Mouse (Mus musculus) MEL (cell line): ENCODE results near the gene Col11a2.
A peak's percentile ranks its signal among the peaks of the same experiment; 100 is the strongest.

Source experiments
- BHLHE40 ChIP-seq: IDR thresholded peaks from 2 replicates; pipeline ENCODE4 v1.6.1; 2012; ENCODE audit warnings: low read depth, mild to moderate bottlenecking, inconsistent platforms, low read length, improper control_type of control experiment, borderline replicate concordance
- CTCF ChIP-seq, 3 experiments: IDR thresholded peaks in 2 of 3; conservative IDR thresholded peaks in 1 of 3; 2 replicates each; pipeline ENCODE4 v1.5.1; 2011 to 2012; ENCODE audit warnings: low read length in 3 of 3, low read depth in 2 of 3, mild to moderate bottlenecking in 2 of 3, improper control_type of control experiment in 1 of 3, inconsistent platforms in 1 of 3, mixed read lengths in 1 of 3, moderate library complexity in 1 of 3; ENCODE audit not compliant: control insufficient read depth in 1 of 3, insufficient read depth in 1 of 3, poor library complexity in 1 of 3, severe bottlenecking in 1 of 3
- E2F4 ChIP-seq: IDR thresholded peaks from 2 replicates; pipeline ENCODE4 v1.6.1; 2011; ENCODE audit warnings: low read depth, low read length, improper control_type of control experiment, borderline replicate concordance
- EP300 ChIP-seq, 2 experiments: IDR thresholded peaks; 2 replicates each; pipeline ENCODE4 v1.6.1; 2011; ENCODE audit warnings: improper control_type of control experiment in 2 of 2, low read length in 2 of 2, low read depth in 1 of 2, mild to moderate bottlenecking in 1 of 2
- GATA1 ChIP-seq: IDR thresholded peaks from 2 replicates; pipeline ENCODE4 v1.6.1; 2011; ENCODE audit warnings: low read depth, low read length, improper control_type of control experiment
- MAZ ChIP-seq: IDR thresholded peaks from 2 replicates; pipeline ENCODE4 v1.6.1; 2012; ENCODE audit warnings: low read depth, mild to moderate bottlenecking, inconsistent platforms, low read length, improper control_type of control experiment
- NRF1 ChIP-seq: IDR thresholded peaks from 2 replicates; pipeline ENCODE4 v1.6.1; 2014; ENCODE audit warnings: low read depth, mild to moderate bottlenecking, inconsistent platforms, low read length, improper control_type of control experiment, moderate library complexity; ENCODE audit not compliant: poor library complexity, insufficient read depth, severe bottlenecking
- POLR2A ChIP-seq, 2 experiments: IDR thresholded peaks; 2 replicates each; pipeline ENCODE4 v1.6.1; 2011 to 2012; ENCODE audit warnings: low read length in 2 of 2, mild to moderate bottlenecking in 2 of 2, control low read depth in 1 of 2, improper control_type of control experiment in 1 of 2, low read depth in 1 of 2, moderate library complexity in 1 of 2; ENCODE audit not compliant: control insufficient read depth in 1 of 2, insufficient read depth in 1 of 2, poor library complexity in 1 of 2
- RCOR1 ChIP-seq: IDR thresholded peaks from 2 replicates; pipeline ENCODE4 v1.6.1; 2012; ENCODE audit warnings: low read depth, mild to moderate bottlenecking, inconsistent platforms, low read length, improper control_type of control experiment
- SMC3 ChIP-seq: IDR thresholded peaks from 2 replicates; pipeline ENCODE4 v1.6.1; 2011; ENCODE audit warnings: low read depth, low read length, improper control_type of control experiment
- TAL1 ChIP-seq: IDR thresholded peaks from 2 replicates; pipeline ENCODE4 v1.6.1; 2012; ENCODE audit warnings: mild to moderate bottlenecking, inconsistent platforms, low read length, moderate library complexity, mixed read lengths
- TBP ChIP-seq: IDR thresholded peaks from 2 replicates; pipeline ENCODE4 v1.8.0; 2011; ENCODE audit warnings: low read depth, low read length, improper control_type of control experiment
- USF1 ChIP-seq: IDR thresholded peaks from 2 replicates; pipeline ENCODE4 v1.6.1; 2014; ENCODE audit warnings: low read depth, mild to moderate bottlenecking, inconsistent platforms, low read length, improper control_type of control experiment, moderate library complexity
- ZKSCAN1 ChIP-seq: IDR thresholded peaks from 2 replicates; pipeline ENCODE4 v1.6.1; 2012; ENCODE audit warnings: low read depth, mild to moderate bottlenecking, inconsistent platforms, low read length, improper control_type of control experiment, moderate library complexity

GRCm38 (mm10) chr17:34032806-34033205, 6.4 kb upstream of the Col11a2 start:
- TF ChIP-seq RCOR1 = 0 out of 2 replicates have a peak, but pooled peaks have one; percentile 26
- no peak for TF ChIP-seq E2F4
- TF ChIP-seq USF1 = no peak
- no peak for TF ChIP-seq TAL1
- TF ChIP-seq MAZ = peak; percentile 61; the same call in 1 of the 2 replicates
- no peak for TF ChIP-seq TBP
- TF ChIP-seq POLR2A (IDR thresholded peaks at IDR 0.05; ENCODE audit: control insufficient read depth in 1 of 2, insufficient read depth in 1 of 2, low read depth in 1 of 2, low read length in 2 of 2, poor library complexity in 1 of 2) = 0 out of 4 replicates have a peak, but pooled peaks of 1 of the 2 experiments have one; percentile 36
- no peak for TF ChIP-seq BHLHE40
- no peak for TF ChIP-seq GATA1
- no peak for TF ChIP-seq SMC3
- TF ChIP-seq NRF1 = no peak
- TF ChIP-seq CTCF (IDR thresholded peaks at IDR 0.05 in 2 of 3, conservative IDR thresholded peaks at IDR 0.05 in 1 of 3; ENCODE audit: control insufficient read depth in 1 of 3, insufficient read depth in 1 of 3, low read depth in 2 of 3, low read length in 3 of 3, poor library complexity in 1 of 3, severe bottlenecking in 1 of 3) = no peak
- TF ChIP-seq EP300 (IDR thresholded peaks at IDR 0.05; ENCODE audit: low read depth in 1 of 2, low read length in 2 of 2) = peak in 1 of 2 experiments; percentile 49; a peak in 1 of 4 replicates
- TF ChIP-seq ZKSCAN1 = no peak
